Mouse (Mus musculus): ENCODE measurements around the gene Capn7.

GRCm38 (mm10) chr14:31413475-31414086 lies 77.1 kb downstream of the Capn7 start:
- TF ChIP-seq POLR2A (IDR thresholded peaks at IDR 0.05; ENCODE audit: insufficient read length, low read depth) (no peak), USF1 (IDR thresholded peaks at IDR 0.05; ENCODE audit: low read depth) (no peak), E2F4 (IDR thresholded peaks at IDR 0.05; ENCODE audit: insufficient read depth) (no peak), POLR2AphosphoS2 (IDR thresholded peaks at IDR 0.05; ENCODE audit: insufficient read length, low read depth) (no peak), MYOD1 (IDR thresholded peaks at IDR 0.05; ENCODE audit: control insufficient read depth in 1 of 3, insufficient read length in 2 of 3, low read depth in 2 of 3) (no peak), REST (IDR thresholded peaks at IDR 0.05; ENCODE audit: insufficient read depth, insufficient read length) (no peak)
